Mouse (Mus musculus) G1E (cell line): ENCODE measurements around the gene Vma21-ps.

Experiments
- CTCF ChIP-seq: IDR thresholded peaks from 2 replicates; pipeline ENCODE4 v1.5.1; 2012; ENCODE audit warnings: low read depth, low read length, inconsistent platforms, mixed read lengths
- GATA1 ChIP-seq: IDR thresholded peaks from 2 replicates; pipeline ENCODE4 v1.6.1; 2012; ENCODE audit warnings: borderline replicate concordance, low read length, inconsistent platforms, mixed read lengths

DNA sequence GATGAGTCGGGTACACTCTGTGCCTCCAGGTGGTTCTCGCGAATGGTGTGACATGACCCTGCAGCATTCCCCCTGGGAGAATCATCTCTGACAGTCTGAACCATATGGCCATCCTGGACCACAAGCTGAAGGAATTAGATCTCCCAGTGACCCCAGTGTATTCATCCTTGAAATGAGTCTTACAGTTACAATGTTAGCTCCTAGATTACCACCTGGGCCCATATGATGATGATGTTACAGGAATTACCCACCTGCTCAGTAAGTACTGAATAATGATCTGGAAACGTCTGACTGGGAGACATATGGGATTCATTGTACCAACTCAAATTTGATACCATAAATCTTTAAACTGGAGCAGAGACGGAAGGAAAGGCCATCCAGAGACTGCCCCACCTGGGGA, 29.4 kb upstream of the Vma21-ps start:
- TF ChIP-seq CTCF (no peak), GATA1 (no peak)
